Mouse (Mus musculus) monocyte, adult 2 months (primary cell): ENCODE results near the gene Nrp1.
A peak's percentile ranks its signal among the peaks of the same experiment; 100 is the strongest.

Experiments
- DNase-seq, 2 experiments: peaks; one replicate each; pipeline ENCODE4 v3.0.0; 2022; ENCODE audit warnings: low spot score in 2 of 2, low read depth in 1 of 2

Gene Nrp1

DNA sequence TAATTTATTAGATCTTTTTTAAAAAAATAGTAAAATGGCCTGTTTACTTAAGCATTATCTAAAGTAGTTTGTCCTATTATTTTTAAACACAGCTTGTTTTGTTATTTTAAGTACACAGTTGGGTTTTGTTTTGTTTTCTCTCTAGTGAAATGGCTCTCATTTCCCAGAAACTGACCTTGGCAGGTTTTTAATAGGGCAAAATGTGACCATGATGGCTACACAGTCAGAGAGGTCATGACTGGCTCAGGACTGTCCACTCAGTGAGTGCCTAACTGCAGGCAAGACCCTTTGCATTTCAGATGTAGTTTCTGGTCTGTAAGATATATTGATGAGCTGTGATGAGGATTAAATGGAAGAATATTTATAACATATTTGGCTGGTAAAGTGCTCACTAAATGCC, 104.8 kb downstream of the Nrp1 start:
- no peak for DNase-seq

DNA sequence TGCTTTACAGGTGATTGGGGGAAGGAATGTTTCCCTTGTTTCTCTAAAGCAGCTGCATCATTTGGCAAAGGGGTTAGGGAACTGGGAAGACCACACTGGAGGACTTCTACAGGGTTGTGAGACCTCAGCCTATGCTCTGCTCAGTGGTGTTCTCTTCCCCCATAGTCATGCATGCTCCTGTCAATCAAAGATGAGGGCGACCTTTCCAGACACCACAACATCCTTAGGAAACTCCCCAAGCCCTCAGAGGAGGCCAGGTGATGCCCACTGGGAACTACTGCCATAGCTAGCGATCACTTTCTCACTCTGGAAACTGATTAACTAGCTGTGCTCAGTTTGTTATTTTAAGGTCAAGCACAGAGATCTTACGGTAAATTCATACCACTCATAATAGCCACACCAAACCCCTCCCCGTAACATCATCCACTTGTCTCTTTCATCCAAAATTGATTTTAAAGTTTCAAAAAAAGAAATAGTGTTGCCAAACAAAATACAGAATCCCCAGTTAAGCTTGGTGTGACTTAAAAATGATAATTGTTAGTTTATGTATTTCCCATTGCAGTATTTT, 105.7 kb downstream of the Nrp1 start:
- no peak for DNase-seq

GRCm38 (mm10) chr8:128465553-128465952, 107.1 kb downstream of the Nrp1 start:
- no peak for DNase-seq

GRCm38 (mm10) chr8:128466681-128467430, 108.5 kb downstream of the Nrp1 start:
- no peak for DNase-seq

DNA sequence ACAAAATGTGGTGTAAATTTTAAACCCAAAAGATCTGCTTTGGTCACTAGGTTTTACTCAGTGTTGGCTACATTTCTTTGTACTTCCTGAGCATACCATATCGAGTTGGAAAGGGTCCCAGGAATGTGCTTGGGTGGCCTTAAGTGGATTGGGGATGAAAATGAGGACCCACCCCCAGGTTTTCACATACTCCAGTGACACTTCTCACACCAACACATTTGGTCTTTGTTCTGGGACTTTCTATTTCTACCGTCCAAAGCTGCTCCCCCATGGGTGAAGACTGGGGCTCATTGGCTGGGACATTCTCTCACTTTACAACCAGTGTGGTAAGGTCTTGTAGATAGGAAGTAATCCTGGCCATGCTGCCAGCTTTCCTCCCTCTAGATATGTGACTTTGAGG, 111.7 kb downstream of the Nrp1 start:
- no peak for DNase-seq

DNA sequence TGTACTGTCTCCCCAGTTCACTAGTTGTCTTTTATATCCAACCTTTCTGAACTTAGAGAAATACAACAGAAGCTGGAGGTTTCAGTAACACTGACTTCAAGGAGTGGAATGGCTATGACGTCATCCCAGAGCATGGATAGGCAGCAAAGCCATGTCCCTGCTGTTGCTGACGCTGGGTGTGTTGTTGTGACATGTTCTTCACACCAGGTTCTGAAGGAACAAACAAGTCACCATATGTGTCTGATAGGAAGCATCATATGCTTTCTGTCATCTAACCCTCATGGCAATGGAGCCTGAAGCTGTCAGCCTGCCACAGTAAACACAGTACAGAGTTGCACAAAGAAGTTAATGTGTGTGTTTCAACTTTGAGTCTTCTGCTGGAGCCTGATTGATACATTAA, 112.8 kb downstream of the Nrp1 start:
- no peak for DNase-seq

GRCm38 (mm10) chr8:128472871-128473270, 114.5 kb downstream of the Nrp1 start:
- DNase-seq = no peak

DNA sequence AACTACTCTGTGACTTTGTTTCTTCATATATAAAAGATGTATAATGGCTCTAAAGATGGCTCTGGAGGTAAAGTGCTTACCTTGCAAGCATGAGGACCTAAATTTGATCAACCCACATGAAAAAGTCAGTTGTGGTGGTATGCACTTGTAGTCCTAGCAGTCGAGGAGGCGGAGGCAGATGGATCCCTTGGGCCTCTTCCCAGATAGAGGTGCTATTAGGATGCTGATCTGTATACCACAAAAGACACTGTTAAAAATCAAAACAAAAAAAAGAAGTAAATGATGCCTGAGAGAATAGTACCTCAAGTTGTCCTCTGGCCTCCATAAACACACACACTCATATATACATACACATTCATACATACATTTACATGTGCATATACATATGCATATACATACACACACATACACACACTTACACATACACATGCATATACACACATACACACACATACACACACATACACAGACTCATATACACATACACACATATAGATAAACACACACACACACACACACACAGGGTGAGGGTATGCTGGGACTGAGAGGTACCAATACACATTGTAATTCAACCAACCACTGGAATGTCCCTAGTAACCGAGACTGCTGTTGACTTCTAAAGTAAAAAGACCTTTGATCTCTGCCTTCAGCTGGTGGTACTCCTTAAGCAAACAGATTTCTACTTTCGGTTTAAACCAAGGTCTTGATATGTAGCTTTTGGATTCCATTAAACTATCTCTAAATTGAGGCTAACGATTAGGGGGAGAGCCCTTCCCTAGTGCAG, 115.2 kb downstream of the Nrp1 start:
- DNase-seq = no peak

DNA sequence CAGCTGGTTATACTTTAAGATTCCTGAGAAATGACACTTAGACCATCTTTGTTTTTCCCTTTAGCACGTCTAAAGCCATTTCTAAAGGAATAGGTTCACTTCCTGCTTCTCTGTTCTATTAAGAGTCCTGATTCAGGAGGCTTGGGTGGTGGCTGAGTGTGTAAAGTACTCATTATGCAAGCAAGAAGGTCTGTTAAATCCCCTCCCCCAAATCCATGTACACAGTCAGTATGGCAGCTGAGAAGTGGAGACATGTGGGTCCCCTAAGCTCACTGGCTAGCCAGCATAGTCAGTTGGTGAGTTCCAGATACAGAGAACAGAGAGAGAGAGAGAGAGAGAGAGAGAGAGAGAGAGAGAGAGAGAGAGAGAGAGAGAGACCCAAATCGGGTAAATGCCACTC, 116.2 kb downstream of the Nrp1 start:
- no peak for DNase-seq

- DNase-seq = no peak
Measured at GRCm38 (mm10) chr8:128476206-128476605, 117.8 kb downstream of the Nrp1 start.

- DNase-seq = no peak
Measured at GRCm38 (mm10) chr8:128478017-128478416, 119.6 kb downstream of the Nrp1 start.

- DNase-seq = no peak
Measured at GRCm38 (mm10) chr8:128479309-128480013, 121.1 kb downstream of the Nrp1 start.

GRCm38 (mm10) chr8:128480896-128481665, 122.7 kb downstream of the Nrp1 start:
- peak in 1 of 2 experiments; percentile 7 for DNase-seq

- DNase-seq = no peak
Measured at GRCm38 (mm10) chr8:128483344-128483743, 124.9 kb downstream of the Nrp1 start.

DNA sequence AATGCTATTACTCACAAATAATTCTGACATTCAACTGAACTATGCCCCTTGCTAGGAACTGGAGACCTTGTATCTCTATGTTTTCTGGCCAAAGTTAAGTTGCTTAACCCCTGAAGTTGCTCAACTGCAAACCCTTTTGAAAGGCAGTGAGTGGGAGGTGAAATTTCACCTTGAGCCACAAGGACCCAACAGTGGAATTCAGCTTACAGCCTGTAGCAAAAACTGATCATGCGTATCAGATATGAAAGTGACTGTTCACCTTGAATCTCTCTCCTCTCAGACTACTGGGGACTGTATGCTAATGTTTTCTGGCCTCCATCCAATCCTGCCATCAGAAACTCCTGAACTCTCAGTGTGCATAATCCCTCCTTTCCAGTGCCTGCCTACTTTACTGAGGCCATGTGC, 126.3 kb downstream of the Nrp1 start:
- DNase-seq = no peak

DNA sequence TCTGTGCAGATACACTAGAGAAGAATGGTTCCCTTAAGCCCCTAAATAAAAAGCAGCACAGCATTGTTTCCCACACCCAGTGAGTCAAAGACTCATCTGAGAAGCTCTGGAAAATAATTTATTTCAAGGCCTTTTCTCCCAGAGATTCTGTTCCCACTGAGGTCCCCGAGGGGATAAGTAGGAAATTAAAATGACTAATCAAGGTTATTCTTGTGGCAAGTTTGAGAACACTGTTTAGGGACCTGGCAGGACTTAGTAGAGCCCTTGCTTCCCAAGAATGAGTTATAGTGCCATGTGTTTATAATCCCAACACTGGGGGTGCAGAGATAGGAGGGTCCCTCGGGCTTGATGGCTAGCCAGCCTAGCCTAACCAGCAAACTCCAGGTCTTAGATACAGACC, 127.6 kb downstream of the Nrp1 start:
- DNase-seq = no peak

DNA sequence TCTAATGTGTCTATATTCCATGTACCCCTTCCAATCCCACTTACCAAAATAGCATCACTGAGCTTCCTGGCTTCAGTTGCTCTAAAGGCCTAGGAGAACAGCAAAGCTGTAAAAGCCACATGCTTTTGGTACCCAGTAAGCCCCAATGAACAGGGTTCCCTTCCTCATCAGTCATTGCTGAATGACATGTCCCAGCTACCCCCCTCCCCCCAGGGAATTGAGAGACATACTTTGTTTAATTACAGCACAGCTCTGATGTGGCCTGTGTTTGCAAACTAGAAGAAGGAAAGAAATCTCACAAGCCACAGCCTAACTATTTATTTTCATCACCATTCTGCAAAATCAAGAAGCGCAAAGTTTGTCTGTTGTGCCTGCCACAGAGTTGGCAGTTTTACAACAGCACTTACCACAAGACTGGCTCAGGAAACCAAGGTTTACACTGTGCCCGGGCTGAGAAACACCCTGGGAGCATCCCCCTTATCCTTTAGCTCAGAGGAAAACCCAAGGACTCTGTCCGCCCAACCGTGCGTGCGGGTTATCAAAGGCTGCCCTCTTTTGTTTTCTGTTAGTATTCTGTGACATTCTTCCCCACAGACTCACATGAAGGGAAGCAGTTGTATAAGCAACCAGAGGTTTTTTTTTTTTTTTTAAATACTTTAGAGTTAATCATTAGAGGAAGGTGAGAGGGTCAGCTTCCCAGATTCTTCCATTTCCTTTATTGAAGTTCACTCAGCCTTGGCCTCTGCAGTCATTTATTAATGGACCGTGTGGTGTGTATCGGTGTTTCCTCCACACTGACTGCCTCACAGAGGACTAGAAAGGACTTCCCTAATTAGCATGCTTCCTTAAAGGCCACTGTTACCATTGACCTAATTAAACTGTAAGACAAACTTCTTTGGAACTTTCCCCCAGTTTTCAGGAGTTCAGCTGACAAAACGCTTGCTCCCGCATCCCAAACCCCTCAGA, 129.8 kb downstream of the Nrp1 start:
- DNase-seq = no peak

DNA sequence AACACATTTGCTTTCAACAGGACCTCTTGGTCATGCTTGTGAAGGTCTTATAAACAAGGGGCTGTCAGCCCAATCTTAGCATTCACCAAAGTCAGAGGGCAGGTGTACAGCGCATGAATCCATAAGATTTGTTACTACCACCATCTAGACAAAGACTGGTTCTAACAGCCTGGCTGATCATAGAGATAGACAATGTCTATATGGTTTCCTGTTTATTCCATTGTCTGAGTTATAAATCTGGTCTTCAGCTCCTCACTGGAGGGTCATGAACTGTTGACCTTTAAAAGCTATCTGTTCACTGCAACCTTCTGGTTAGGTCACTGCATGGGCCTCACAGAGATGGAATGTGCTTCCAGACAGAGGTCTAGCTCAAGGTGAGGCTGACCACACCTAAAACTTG, 130.9 kb downstream of the Nrp1 start:
- no peak for DNase-seq
